Mouse (Mus musculus) heart, adult 18-20 months (tissue): Measurements from ENCODE around the gene Znrd1. TPM values are rescaled to one million over a fixed set of nuclear protein-coding genes. Genes with fewer than 3 reads are reported as not detected.
"Not testable (repeated sequence)": the region's sequence is repeated elsewhere in the genome, so short reads cannot be mapped to it uniquely, and the experiment has no call there.

Experiments used
- DNase-seq, 2 experiments: peaks; one replicate each; pipeline ENCODE4 v3.0.0; 2021 to 2022; ENCODE audit warnings: mixed read lengths in 1 of 2
- long read RNA-seq, 2 experiments: library from polyadenylated mRNA; stranded (forward); transcript quantifications; one replicate each; pipeline ENCODE4 v2.0.0; 2021
- total RNA-seq, 2 experiments: library from RNA; stranded (reverse); gene quantifications; 2 replicates each; pipeline ENCODE4 v1.2.3; 2021

The Znrd1 gene
- total RNA-seq: 10 to 100 TPM; 29.1 to 31.1 TPM
- long read RNA-seq, experiment 1, transcript Znrd1-201 (4 exons, 742 nt): minor isoform, 6 of 22 reads
- long read RNA-seq, experiment 1, transcript Znrd1-202 (5 exons, 710 nt): major isoform, 14 of 22 reads
- long read RNA-seq, experiment 1, partial matches to known transcripts: 1 of 22 reads
- long read RNA-seq, experiment 1, other reads (novel, unspliced or antisense): 1 of 22 reads
- long read RNA-seq, experiment 2, transcript Znrd1-202 (5 exons, 710 nt): major isoform, 12 of 12 reads
- long read RNA-seq, experiment 2, partial matches to known transcripts: 0 of 12 reads
- long read RNA-seq, experiment 2, other reads (novel, unspliced or antisense): 0 of 12 reads

- peak; percentile 96 for DNase-seq
These were observed at the start of gene Znrd1, which contains the start of gene Znrd1as for GRCm38 (mm10) chr17:36957999-36958743. Znrd1 (minus strand) TSS chr17:36958559. Znrd1as (plus strand) TSS chr17:36958592.

GRCm38 (mm10) chr17:37003366-37003765 is 45.0 kb upstream of the Znrd1 start:
- DNase-seq: no peak

- DNase-seq: peak; percentile 67 to 68
These were observed 44.3 kb upstream of the Znrd1 start for GRCm38 (mm10) chr17:37002364-37003330.

GRCm38 (mm10) chr17:37000863-37001262 is 42.5 kb upstream of the Znrd1 start, which contains the start of gene Zfp57:
Zfp57 (plus strand) TSS chr17:37001163.
- no peak for DNase-seq

GRCm38 (mm10) chr17:36998477-36998876 is 40.1 kb upstream of the Znrd1 start:
- DNase-seq: no peak

- DNase-seq: peak; percentile 56 to 87
These were observed 38.8 kb upstream of the Znrd1 start for GRCm38 (mm10) chr17:36997033-36997735.

GRCm38 (mm10) chr17:36995448-36995847 is 37.1 kb upstream of the Znrd1 start:
- DNase-seq: no peak

GRCm38 (mm10) chr17:36994528-36994927 is 36.2 kb upstream of the Znrd1 start:
- DNase-seq: no peak

GRCm38 (mm10) chr17:36993770-36994325 is 35.5 kb upstream of the Znrd1 start:
- no peak for DNase-seq

GRCm38 (mm10) chr17:36992336-36993104 is 34.2 kb upstream of the Znrd1 start:
- no peak for DNase-seq

GRCm38 (mm10) chr17:36990630-36991029 is 32.3 kb upstream of the Znrd1 start:
- not testable (repeated sequence) for DNase-seq

- no peak for DNase-seq
These were observed 31.1 kb upstream of the Znrd1 start, which contains the start of gene H2-M5 for GRCm38 (mm10) chr17:36989437-36989836. H2-M5 (minus strand) TSS chr17:36989537.

- no peak for DNase-seq
These were observed 30.1 kb upstream of the Znrd1 start for GRCm38 (mm10) chr17:36988475-36988874.

- DNase-seq: no peak
These were observed 24.1 kb upstream of the Znrd1 start for GRCm38 (mm10) chr17:36982253-36983155.

GRCm38 (mm10) chr17:36981845-36982244 is 23.5 kb upstream of the Znrd1 start:
- DNase-seq: no peak

- DNase-seq: peak; percentile 48 to 56
These were observed 23.0 kb upstream of the Znrd1 start, which contains the start of gene 2410137M14Rik for GRCm38 (mm10) chr17:36981221-36981813. 2410137M14Rik (minus strand) TSS chr17:36981237.

- no peak for DNase-seq
These were observed 15.0 kb upstream of the Znrd1 start for GRCm38 (mm10) chr17:36973271-36973787.

GRCm38 (mm10) chr17:36972791-36973190 is 14.4 kb upstream of the Znrd1 start:
- DNase-seq: no peak
